Mouse (Mus musculus) kidney, postnatal 0 days (tissue): ENCODE results near the gene Mturn. TPM values are rescaled to one million over a fixed set of nuclear protein-coding genes. Genes with fewer than 3 reads are reported as not detected.

Experiments
- ATAC-seq: fragments of 200-750 bp; cut with Nextera tagmentation; replicated peaks from 2 replicates; pipeline ENCODE4 v1.8.0; 2017; ENCODE audit warnings: low read depth, moderate number of reproducible peaks, moderate TSS enrichment, moderate library complexity; ENCODE audit not compliant: low FRiP score
- DNase-seq: peaks from one replicate; pipeline ENCODE4 v3.0.0-alpha.2; 2016; ENCODE audit warnings: low spot score
- H3K27ac ChIP-seq: fragments of 300-500 bp; sonication (generic); 2 replicates; pipeline ENCODE4 v1.5.1; 2014; ENCODE audit warnings: mild to moderate bottlenecking
- H3K27me3 ChIP-seq: fragments of 300-500 bp; sonication (generic); 2 replicates; pipeline ENCODE4 v1.6.1; 2014; ENCODE audit warnings: low read length, mixed read lengths; ENCODE audit not compliant: insufficient read depth
- H3K36me3 ChIP-seq: fragments of 300-500 bp; sonication (generic); 2 replicates; pipeline ENCODE4 v1.6.1; 2014; ENCODE audit warnings: low read length, mixed read lengths; ENCODE audit not compliant: insufficient read depth
- H3K4me1 ChIP-seq: fragments of 300-500 bp; sonication (generic); replicated peaks from 2 replicates; pipeline ENCODE4 v1.6.1; 2014; ENCODE audit warnings: antibody characterized with exemption, low read length, mixed read lengths; ENCODE audit not compliant: insufficient read depth
- H3K4me2 ChIP-seq: fragments of 300-500 bp; sonication (generic); 2 replicates; pipeline ENCODE4 v1.6.1; 2014; ENCODE audit warnings: mild to moderate bottlenecking, low read length, moderate library complexity, mixed read lengths
- H3K4me3 ChIP-seq: fragments of 300-500 bp; sonication (generic); replicated peaks from 2 replicates; pipeline ENCODE4 v1.5.1; 2014; ENCODE audit warnings: low read depth, low read length
- H3K9ac ChIP-seq: fragments of 300-500 bp; sonication (generic); 2 replicates; pipeline ENCODE4 v1.6.1; 2014; ENCODE audit warnings: low read depth, low read length
- H3K9me3 ChIP-seq: fragments of 300-500 bp; sonication (generic); replicated peaks from 2 replicates; pipeline ENCODE4 v1.6.1; 2016; ENCODE audit warnings: low read length, inconsistent platforms, mixed read lengths
- CTCF ChIP-seq: IDR thresholded peaks from 2 replicates; pipeline ENCODE4 v1.5.1; 2016; ENCODE audit warnings: antibody characterized with exemption, low read depth, mild to moderate bottlenecking, moderate library complexity
- WGBS: fragments of 180-500 bp; shearing (Covaris S2); extraction: QIAGEN DNeasy Blood & Tissue Kit; methylation state at CpG from one replicate; pipeline ENCODE4 v1.1.7; 2014; 5-methylcytosine and 5-hydroxymethylcytosine counted together
- polyA plus RNA-seq: library from polyadenylated mRNA; unstranded; fragments of >200 nt; fragmentation: Nextera tagmentation; extraction: Ambion mirVana; gene quantifications from 2 replicates; pipeline ENCODE4 v1.2.1, GENCODE M21; 2015

Gene Mturn
- polyA plus RNA-seq, 1 experiment from 2014 or later: 8.2 TPM

- H3K27ac ChIP-seq: no peak overlapping the region
- no peaks in the 10 kb centered on the region for H3K9me3 ChIP-seq
- TF ChIP-seq CTCF: no peak
- WGBS: 96% methylated on average over 4 of the region's 4 CpGs
- H3K36me3 ChIP-seq: no peaks in the 10 kb centered on the region
- no peaks in the 10 kb centered on the region; the same call in 1 of the 2 replicates for H3K4me1 ChIP-seq
- DNase-seq (no peak), ATAC-seq (no peak)
- no peaks in the 10 kb centered on the region for H3K27me3 ChIP-seq
- H3K4me2 ChIP-seq: no peak overlapping the region
- H3K9ac ChIP-seq: no peak overlapping the region
- no peak overlapping the region for H3K4me3 ChIP-seq
These were observed 27.2 kb downstream of the Mturn start for GRCm38 (mm10) chr6:54708646-54709045.

- 36% methylated on average over 2 of the region's 2 CpGs for WGBS
- Histone ChIP-seq H3K27ac (no peak overlapping the region), H3K36me3 (no peaks in the 10 kb centered on the region), H3K9ac (no peak overlapping the region), H3K4me3 (no peak overlapping the region), H3K27me3 (no peaks in the 10 kb centered on the region), H3K9me3 (no peaks in the 10 kb centered on the region), H3K4me1 (no peaks in the 10 kb centered on the region), H3K4me2 (no peak overlapping the region)
- ATAC-seq (no peak), DNase-seq (no peak)
- no peak for TF ChIP-seq CTCF
These were observed 34.3 kb downstream of the Mturn start for GRCm38 (mm10) chr6:54715697-54716096.

- ATAC-seq: no peak
- no peaks in the 10 kb centered on the region for H3K36me3 ChIP-seq
- H3K9ac ChIP-seq: no peak overlapping the region
- H3K9me3 ChIP-seq: no peaks in the 10 kb centered on the region
- H3K4me3 ChIP-seq: no peak overlapping the region
- no peak for TF ChIP-seq CTCF
- H3K4me2 ChIP-seq: no peak overlapping the region
- 79% methylated on average over 15 of the region's 15 CpGs for WGBS
- DNase-seq: no peak
- no peaks in the 10 kb centered on the region for H3K4me1 ChIP-seq
- H3K27ac ChIP-seq: no peak overlapping the region
- no peaks in the 10 kb centered on the region for H3K27me3 ChIP-seq
These were observed 37.6 kb downstream of the Mturn start for GRCm38 (mm10) chr6:54718779-54719685.

- H3K4me1 ChIP-seq: no peaks in the 10 kb centered on the region
- DNase-seq (no peak), ATAC-seq (no peak)
- H3K27ac ChIP-seq: no peak overlapping the region
- no peak overlapping the region for H3K4me2 ChIP-seq
- TF ChIP-seq CTCF: no peak
- no peak overlapping the region for H3K4me3 ChIP-seq
- H3K27me3 ChIP-seq: no peaks in the 10 kb centered on the region
- H3K36me3 ChIP-seq: no peaks in the 10 kb centered on the region
- H3K9ac ChIP-seq: no peak overlapping the region
- H3K9me3 ChIP-seq: no peaks in the 10 kb centered on the region
- WGBS: 51% methylated on average over 14 of the region's 14 CpGs
These were observed 38.4 kb downstream of the Mturn start for GRCm38 (mm10) chr6:54719686-54720310.

DNA sequence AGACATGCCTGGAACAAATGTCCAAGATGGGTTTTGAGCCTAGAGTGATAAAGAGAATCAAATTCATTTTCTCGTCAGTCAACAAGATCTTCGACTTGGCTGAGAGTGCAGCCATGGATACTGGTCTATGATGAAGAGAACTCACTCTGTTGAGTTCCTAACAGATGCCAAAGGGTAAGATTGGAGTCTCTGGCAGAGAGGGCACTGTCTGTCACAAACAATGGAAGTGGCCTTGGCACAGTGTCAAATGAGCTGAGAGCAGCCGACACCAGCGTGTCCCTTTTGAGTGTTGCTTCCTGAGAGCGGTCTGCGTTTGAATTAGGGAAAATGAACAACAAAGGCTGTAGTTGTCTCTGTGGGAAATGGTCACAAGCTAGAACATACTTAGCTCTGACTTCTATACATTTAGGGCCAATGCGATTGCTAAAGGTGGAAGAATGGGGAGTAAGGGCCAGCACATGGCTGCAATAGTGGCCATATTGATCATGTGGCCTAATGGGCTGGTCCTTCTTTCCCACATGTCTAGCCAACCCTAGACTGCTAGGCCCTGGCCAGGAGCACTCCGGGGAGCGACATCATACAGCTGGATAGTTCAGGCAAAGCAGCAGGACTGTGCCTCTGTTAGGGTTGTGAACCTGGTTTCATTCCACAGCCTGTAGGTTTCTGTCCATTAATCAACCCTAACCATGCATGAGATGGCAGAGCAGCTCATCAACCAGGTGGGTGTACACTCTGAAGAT lies 39.3 kb downstream of the Mturn start:
- no peak for TF ChIP-seq CTCF
- no peak for DNase-seq
- Histone ChIP-seq H3K27ac (no peak overlapping the region), H3K9me3 (no peaks in the 10 kb centered on the region), H3K4me2 (no peak overlapping the region), H3K4me1 (no peaks in the 10 kb centered on the region), H3K36me3 (no peaks in the 10 kb centered on the region), H3K4me3 (no peak overlapping the region), H3K27me3 (no peaks in the 10 kb centered on the region), H3K9ac (no peak overlapping the region)
- 84% methylated on average over 9 of the region's 9 CpGs for WGBS
- ATAC-seq: no peak

GRCm38 (mm10) chr6:54721252-54721635 lies 39.8 kb downstream of the Mturn start:
- H3K9me3 ChIP-seq: no peaks in the 10 kb centered on the region
- TF ChIP-seq CTCF: no peak
- no peak for ATAC-seq
- no peak overlapping the region for H3K4me2 ChIP-seq
- H3K36me3 ChIP-seq: no peaks in the 10 kb centered on the region
- no peak for DNase-seq
- no peak overlapping the region for H3K9ac ChIP-seq
- 94% methylated on average over 4 of the region's 4 CpGs for WGBS
- no peaks in the 10 kb centered on the region for H3K27me3 ChIP-seq
- no peak overlapping the region for H3K4me3 ChIP-seq
- no peaks in the 10 kb centered on the region for H3K4me1 ChIP-seq
- H3K27ac ChIP-seq: no peak overlapping the region
